Mouse (Mus musculus) spleen, postnatal 10 days (tissue): Measurements from ENCODE around the gene Col25a1.

Experiments
- DNase-seq, 2 experiments: peaks; one replicate each; pipeline ENCODE4 v3.0.0; 2021 to 2022; ENCODE audit warnings: low spot score in 2 of 2

Col25a1 gene

DNA sequence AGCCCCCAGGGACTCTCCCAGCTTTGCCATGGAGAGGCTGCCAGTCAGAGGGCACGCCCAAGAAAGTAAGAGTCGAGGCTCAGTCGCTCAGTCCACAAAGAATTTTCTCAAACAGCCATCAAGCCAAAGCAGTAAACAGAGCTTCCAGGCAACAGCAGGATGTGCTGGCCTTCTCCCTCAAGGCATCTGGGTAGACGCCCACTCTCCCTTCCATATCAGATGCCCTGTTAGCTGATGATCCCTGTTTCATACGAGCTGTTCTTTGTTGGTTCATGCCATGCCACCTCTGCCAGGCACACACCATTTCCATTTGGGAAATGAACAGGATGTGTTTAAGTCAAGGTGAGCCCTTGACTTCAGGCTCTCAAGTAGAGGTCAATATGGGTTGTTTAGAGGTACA lies 334.1 kb downstream of the Col25a1 start:
- no peak for DNase-seq

DNA sequence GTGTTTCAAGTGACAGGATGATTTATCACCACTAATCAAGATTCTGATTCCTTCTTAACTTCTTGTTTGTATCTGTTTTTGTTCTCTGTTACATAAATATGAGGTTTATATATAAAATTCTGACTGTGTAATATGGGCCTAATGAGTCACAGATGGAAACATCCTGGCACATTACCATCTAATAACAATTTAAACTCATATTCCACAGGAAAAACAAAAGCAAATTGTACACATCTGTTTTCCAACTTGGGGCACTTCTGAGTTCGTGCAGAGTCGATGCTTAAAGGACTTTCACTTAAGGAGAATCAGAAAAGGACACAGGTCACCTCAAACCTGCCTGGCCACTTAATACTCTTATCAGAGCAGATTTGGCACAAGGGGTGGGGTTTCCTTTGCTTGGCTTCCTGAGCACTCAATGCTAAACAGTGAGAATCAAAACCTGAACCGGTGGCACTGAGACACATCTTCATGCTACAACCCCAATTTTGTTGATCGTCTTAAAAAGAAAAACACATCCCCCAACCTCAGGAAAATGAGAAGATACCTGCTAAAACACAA lies 342.0 kb downstream of the Col25a1 start:
- DNase-seq, result no peak

DNA sequence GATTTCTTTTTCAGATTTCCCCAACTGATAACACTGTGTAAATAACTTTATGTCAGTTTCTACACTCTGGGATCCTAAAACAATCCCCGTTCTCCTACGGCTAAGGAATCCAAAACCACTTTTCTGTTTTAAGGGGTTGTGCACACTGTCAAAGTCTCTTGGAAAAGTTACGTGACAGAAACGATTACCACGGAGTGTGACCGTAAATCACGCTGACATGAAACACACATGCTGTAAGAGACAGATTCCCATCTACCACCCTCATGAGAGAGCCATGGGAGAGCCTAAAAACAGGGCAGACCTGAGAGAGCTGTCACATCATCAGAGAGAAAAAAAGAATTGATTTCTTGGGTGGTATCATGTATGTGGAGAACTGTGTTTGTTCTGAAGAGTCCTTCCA lies 342.7 kb downstream of the Col25a1 start:
- DNase-seq, result no peak

DNA sequence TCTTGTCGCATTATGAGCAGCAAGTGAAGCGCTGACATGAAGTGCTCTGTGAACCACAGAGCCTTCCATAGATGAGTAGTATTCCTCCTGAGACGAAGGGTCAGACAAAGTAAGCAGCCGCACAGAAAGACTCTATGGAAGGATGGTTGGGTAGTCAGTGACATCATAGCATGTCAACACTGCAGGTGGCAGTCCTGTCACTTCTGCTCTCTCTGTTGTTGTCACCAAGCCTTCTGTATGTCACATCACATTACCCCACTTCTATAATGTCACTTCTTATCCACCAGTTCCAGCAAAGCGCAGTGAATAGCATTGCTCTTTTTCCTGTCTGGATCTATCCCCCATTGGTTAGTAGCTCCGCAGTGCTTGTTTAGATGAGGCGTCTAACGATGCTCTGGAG lies 351.2 kb downstream of the Col25a1 start:
- DNase-seq, result no peak

DNA sequence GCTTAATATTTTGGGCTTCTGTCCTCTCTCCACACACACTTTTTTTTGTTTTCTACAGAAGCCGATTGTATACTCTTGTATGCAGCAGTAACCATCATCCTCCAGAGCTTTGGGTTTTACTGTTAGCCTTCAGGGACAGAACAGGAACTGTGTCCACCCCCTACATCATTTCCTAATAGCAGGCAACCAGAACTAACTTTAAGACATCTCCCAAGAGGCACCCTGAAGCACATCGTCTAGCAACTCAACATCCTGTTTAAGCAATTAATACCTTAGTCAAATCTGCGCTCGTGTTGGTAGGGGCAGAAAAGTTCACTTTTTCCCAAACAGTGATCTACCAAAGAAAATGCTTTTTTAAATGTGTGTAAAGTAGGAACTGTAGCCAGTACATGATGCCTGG lies 357.5 kb downstream of the Col25a1 start:
- no peak for DNase-seq

DNA sequence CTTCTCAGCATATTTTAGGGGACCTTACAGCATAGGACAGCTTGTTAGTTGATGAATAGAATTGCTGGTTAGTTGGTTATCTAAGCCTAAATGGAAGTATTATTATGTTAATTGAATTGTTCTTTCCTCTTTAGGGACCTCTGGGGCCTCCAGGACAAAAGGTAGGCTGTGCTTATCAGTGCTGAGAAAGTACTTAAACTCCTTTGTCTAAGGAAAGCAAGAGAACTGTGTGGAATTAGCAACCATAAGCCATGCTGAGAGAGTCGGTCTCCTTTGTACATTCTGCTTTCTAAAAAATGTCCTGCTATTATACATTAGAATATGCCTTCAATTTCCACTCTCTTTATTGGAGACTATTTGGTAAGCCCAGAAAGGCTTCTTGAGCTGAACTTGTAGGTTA lies 362.9 kb downstream of the Col25a1 start:
- no peak for DNase-seq

DNA sequence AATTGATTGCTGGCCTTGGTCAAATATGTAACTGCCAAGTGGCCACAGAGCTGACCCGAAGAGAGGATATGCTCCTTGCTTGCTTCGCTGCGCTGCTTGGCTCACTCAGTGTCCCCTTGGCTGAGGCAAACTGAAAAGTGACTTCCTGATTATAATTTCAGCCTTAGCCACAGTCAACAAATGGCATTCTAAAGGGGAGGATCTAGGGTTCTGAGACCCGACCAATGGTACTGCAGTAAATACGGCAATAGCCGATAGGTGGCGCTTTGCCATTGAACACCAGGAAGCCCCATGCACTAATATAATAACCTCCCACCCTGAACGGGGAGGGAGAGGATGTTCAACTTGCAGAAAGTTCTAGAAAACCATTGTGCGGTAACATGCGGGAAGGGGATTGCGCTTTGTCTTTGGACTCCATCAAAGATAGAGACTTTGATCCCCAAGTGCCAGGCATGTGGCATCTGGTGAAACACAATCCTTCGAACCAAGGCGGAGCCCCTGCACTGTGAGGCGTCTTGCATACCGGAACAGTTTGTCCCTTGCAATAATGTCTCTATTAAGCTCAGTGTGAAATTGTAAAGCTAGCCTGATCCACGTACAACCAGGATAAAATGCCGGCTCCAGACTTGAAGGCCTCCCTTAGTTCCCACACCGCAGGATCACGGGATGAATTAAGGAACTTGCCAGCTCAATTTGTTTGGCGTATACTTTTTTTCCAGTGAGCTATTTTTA lies 363.5 kb downstream of the Col25a1 start:
- peak in 1 of 2 experiments; percentile 17 for DNase-seq

DNA sequence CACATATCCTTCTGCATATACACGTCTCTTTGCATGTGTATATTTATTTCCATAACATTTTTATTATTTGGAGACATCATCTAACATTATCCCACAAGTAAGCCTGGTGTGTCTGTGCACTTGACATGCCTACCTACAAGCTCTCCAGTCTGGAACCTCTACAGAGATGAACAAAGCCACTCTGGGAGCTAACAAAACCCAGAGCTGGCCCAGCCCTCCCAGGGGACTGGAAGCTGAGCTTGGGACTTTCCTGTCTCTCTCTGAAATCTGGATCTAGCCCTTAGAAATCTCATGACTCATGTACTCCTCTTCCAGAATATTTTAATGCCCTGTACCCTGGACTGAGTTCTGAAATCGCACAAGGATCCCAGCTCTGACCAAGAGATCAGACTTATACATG lies 365.7 kb downstream of the Col25a1 start:
- DNase-seq, result no peak

DNA sequence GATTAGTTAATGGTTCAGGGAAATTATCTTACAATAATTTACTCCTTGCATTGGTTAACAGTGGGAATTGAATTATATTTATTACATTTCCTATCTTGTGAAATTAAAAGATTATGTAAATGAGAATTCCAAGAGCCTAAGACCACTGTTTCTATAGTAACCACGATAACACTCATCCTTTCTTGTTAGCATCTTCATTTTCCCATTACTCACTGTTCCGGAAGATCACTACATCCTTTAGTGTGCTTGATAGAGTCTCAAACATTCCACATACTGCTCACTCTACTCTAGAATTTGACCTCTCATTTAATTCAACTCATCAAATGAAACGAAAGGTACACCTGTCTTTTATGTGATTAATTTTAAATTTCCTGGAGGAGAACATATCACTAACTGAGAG lies 370.4 kb downstream of the Col25a1 start:
- no peak for DNase-seq

DNA sequence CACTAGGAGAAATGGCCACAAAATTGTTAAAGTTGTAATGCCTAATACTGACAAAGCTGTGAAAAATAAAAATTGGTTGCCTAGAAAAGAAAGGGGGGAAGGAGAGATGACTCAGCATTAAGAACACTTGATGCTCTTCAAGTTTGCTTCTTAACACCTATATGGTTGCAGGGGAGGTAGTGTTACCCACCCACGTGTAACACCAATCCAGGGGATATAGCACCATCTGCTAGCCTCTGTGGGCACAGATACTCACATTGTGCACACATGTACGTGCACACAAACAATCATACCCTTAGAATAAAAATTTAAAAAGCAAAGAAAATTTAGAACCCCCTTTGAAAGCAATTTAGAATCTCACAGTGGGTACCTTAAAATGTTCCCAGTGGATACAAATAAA lies 377.0 kb downstream of the Col25a1 start:
- no peak for DNase-seq

DNA sequence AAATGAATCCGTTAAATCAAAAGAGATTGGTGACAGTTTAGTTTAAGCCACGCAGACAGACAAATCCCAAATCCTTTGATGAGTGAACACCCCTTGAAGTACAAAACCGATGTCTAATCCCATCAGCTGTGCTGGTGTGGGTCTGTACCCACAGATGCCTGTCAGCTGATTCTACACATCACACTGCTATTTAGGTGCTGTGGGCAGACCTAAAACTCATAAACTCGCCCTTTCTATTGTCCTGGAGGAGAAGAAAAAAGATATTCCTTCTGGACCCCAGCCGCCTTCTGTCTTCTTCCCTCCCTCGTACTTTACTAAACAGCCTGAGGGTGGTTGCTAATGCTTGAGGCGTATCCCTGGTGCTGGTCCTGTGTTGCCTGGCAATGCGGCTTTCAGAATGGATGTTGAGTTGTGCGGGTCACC lies 387.2 kb downstream of the Col25a1 start:
- no peak for DNase-seq

DNA sequence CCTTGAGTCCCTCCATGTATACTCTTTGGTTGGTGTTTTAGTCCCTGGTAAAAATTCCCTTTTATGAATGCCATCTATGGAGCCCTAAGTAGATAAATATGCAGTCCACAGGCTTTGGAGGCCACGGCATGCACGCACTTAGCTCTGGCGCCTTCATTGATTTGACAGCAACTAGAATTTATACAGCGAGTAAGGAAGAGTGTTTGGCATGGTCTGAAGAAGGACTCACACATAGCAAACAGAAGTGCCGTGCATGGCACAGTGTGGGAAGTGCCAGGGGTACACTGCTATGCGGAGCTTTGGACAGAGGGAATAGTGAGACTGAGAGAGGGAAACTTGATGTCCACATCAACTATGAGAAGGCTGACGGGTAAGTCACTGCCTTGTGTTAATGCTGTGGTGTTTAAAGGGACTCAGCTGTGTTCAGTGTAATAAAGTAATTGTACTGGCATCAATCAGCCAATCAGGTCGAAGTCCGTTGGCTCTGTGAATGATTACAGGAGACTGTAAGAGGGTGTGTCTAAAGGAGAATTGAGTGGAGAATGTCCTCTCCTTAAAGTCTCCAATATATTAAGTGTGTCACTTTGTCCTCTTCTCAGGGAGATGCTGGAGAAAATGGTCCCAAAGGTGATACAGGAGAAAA lies 390.7 kb downstream of the Col25a1 start:
- DNase-seq, result no peak

DNA sequence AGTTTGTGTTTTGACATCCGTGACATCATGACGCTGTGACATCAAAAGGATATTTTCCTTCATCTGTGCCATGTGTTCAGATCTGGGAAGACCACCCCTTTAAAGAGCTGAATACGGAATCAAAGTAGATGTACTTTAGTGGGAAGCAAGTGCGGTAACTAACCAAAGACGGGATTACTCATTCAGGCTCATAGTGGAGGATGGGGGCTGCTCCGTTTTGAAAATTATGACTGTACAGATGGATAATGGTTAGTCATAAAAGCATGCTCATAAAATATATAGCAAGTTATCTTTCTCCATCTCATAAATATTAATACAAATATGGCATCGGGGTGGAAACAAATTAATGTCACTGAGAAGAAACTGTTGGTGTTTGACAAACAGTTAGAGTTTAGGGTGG lies 391.7 kb downstream of the Col25a1 start:
- DNase-seq, result no peak

DNA sequence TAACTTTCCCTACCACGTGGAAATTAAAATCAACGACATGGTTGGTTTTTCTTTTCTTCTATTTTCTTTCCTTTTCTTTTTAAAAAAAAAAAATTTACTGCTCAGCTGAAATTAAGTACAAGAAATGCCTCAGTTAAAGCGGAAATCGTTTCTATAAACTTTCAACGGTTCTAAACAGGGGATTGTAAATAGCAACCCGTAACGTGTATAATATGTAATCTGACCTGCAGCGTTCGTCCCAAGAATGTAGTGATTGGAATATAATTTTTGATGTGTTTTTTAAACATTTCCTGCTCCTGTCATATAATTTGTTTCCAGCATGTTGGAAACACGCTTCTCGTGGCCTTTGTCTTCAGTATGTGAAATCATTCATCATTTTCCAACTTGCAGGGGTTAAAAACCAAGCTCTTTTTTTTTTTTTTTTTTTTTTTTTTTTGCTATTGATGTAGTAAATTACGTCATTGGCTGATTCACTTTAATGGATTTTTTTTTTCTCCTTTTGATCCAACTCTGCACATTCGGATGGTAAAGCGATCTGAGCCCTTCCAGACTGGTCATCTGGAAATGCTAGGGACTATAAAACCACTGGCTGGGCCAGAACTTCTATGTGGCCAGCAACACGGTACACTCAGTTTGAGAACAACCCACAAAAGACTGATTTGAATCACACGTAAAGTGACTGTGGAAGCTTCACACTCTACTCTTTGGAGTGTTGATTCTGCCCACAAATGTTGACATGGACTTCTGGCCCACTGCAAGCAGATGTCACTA lies 393.3 kb downstream of the Col25a1 start:
- DNase-seq, result no peak

DNA sequence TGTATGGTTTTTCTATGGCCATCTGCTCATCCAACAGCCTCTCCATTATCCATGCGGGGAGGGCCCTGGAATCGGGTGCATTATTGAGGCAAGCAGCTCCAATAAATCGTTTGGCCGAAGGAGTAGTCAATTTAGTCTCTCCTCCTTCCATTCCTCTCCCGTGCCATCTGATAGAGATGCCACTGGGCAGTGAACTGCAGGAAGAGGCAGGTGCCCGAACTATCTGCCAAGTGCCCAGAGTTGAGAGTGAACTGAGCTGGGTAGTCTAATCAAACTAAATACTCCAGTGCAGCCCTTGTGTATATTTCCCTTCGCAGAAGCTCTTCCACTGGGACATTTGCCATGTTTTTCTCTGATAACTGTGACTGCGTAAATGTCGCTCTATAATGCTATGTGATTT lies 403.7 kb downstream of the Col25a1 start:
- DNase-seq, result no peak

DNA sequence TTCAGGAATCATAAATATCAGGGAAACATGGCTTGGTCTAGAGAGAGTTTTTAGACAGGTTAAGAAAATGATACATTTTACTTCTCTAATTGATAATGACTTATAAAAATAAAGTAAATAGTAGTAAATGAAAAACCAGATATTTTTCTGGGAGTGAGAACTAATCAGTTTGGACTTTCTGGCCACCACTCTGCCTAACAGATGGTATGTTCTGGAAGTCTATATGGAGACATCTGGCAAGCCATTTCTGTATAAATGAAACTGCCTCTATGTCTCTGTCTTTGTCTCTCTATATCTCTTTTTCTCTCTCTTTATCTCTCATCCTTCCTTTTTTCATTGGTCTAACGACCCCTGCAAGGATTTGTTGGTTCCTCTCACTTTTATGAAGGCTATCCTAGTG lies 410.2 kb downstream of the Col25a1 start:
- DNase-seq, result no peak

DNA sequence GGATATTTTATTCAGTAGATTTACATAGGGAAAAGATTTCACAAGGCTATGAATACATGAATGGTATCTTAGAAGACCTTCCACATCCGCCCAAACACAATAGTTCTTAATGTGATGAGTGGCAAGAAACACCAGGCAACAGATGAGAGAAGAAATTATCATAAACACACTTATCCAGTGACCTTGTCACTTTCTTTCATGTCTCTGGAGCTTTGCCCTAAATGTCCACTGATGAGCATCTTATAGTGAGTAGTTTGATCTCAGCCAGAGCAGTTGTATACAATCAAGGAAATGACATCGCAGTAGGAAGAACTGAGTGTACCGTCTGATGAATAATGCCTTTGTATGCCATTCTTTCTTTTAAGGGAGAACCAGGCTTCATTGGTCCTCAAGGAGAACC lies 414.7 kb downstream of the Col25a1 start:
- no peak for DNase-seq

DNA sequence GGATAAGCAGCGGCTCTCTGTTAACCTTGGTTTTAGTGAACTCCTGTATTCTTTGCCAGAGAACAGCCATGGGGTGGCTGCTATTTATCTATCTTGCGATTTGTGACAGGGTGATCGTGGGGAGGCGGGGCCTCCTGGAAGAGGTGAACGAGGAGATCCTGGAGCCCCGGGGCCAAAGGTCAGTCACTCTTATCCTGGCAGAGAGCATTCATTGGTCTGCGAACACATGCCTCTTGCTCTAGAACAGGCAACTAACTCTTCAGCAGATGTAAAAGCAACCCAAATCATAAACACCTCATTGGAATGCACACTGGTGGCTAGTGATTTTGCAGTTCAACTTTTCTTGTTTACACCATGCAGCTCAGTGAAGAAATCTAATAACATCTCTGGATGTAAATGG lies 417.8 kb downstream of the Col25a1 start:
- DNase-seq, result no peak

DNA sequence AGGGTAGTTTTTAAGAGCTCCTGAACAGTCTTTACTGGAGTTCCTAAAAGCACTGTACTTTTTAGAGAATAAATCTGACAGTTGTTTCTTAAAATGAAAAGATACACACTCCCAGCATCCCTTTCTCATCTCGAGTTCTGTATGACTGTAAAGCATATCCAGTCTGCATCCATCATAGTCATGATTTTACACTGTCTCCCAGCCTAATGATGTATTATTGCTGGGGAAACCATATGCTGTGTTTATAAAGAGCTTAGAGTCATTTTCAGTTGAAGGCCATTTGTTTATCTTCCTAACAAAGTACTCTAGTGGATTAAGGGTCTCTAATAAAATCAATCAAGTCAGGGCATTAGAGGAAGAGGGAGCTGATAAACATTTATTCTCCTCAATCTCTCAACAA lies 425.0 kb downstream of the Col25a1 start:
- DNase-seq, result no peak

DNA sequence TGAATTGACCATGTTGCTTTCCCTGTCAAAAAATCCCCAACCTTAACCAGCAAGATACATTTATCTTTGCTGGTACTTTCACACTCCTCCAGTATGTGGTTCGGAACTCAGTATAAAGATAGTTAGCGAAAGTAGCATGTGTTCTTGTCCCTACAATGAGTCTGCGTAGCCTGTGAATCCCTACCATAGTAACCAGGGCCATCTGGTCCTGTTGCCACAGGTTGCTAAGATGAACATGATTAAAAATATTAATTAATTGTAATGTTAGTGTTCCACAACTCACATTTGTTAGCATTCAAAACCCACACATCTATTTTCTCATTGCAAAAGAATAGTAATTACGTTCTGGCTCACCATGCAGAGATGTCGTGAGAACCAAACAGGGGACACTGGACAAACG lies 434.3 kb downstream of the Col25a1 start:
- no peak for DNase-seq

DNA sequence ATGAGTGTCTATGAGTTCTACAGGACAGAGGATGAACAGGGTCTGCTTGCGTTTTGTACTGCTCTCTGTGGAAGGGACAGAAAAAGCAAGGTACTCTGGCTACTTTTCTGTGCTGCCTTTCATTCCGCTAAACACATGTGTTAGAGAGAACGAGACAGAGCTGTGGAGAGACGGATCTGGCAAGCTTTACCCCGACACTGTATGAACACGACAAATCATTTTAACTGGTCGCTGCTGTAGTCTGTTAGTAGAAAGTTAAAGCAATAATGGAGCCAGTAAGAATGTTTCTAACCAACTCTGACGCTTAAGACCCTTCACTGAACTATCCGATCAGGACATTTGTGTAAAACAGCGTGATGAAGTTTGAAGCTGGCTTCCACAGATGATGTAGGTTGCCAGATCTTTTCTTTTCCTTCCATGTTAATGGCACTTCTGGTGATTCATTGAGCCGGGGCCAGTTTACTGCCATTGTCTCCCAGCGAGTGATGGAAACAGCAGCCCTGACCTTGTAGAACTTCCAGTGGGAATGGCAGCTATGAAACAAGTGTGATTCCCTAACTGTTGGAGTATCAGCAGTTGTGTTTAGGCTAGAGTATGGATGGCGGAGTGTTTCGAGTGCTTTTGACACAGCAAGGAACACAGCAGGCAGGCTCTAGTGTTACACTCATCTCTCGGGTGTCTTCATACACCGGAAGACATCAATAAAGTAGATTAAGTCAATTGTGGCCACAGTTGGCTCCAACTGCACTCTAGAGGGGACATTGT lies 437.2 kb downstream of the Col25a1 start:
- DNase-seq, result no peak

DNA sequence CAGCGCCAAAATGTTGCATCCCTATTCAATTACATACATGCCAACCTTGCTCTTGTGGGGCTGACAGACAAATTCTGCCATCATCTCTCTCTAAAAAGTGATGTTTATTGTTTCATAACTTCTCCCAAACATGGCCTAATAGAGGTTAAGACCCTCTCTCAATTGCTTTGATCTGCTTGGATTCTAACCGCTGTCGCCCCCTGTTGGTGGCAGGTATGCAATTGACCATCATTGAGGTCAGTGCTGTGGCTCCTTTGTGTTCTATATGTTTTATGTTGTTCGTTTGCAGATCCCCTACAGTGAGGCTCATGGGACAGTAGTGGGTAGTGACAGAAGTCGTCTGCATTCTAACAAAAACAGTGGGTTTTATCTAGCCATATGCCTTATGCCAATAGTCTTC lies 441.9 kb downstream of the Col25a1 start:
- DNase-seq, result no peak
